Mouse (Mus musculus) spleen, postnatal 10 days (tissue): ENCODE results near the gene Sf1.
A peak's percentile ranks its signal among the peaks of the same experiment; 100 is the strongest.

Source experiments
- DNase-seq, 2 experiments: peaks; one replicate each; pipeline ENCODE4 v3.0.0; 2021 to 2022; ENCODE audit warnings: low spot score in 2 of 2

Gene Sf1

GRCm38 (mm10) chr19:6375423-6376254, 12.1 kb downstream of the Sf1 start:
- DNase-seq: peak in 1 of 2 experiments; percentile 16

GRCm38 (mm10) chr19:6376255-6376564, 12.7 kb downstream of the Sf1 start:
- DNase-seq: peak in 1 of 2 experiments; percentile 75

GRCm38 (mm10) chr19:6376643-6377042, 13.2 kb downstream of the Sf1 start:
- no peak for DNase-seq

- DNase-seq: no peak
Measured at GRCm38 (mm10) chr19:6377327-6378040, 14.0 kb downstream of the Sf1 start.

GRCm38 (mm10) chr19:6380411-6381166, 17.1 kb downstream of the Sf1 start:
- no peak for DNase-seq

- DNase-seq: no peak
Measured at GRCm38 (mm10) chr19:6381238-6381637, 17.7 kb downstream of the Sf1 start.

GRCm38 (mm10) chr19:6382323-6382924, 18.9 kb downstream of the Sf1 start:
- DNase-seq: no peak

- peak in 1 of 2 experiments; percentile 23 for DNase-seq
Measured at GRCm38 (mm10) chr19:6383470-6383869, 20.0 kb downstream of the Sf1 start.

- peak in 1 of 2 experiments; percentile 48 for DNase-seq
Measured at GRCm38 (mm10) chr19:6384128-6384527, 20.6 kb downstream of the Sf1 start, which contains the start of gene Pygm. Gene Pygm (plus strand): TSS chr19:6384399.

GRCm38 (mm10) chr19:6384954-6385353, 21.5 kb downstream of the Sf1 start:
- peak in 1 of 2 experiments; percentile 12 for DNase-seq

- DNase-seq: no peak
Measured at GRCm38 (mm10) chr19:6385419-6385818, 21.9 kb downstream of the Sf1 start.

GRCm38 (mm10) chr19:6385821-6386220, 22.3 kb downstream of the Sf1 start:
- DNase-seq: no peak

GRCm38 (mm10) chr19:6386234-6386633, 22.7 kb downstream of the Sf1 start:
- no peak for DNase-seq

- peak in 1 of 2 experiments; percentile 21 for DNase-seq
Measured at GRCm38 (mm10) chr19:6388006-6388405, 24.5 kb downstream of the Sf1 start.

- DNase-seq: peak in 1 of 2 experiments; percentile 63
Measured at GRCm38 (mm10) chr19:6389803-6390202, 26.3 kb downstream of the Sf1 start.

GRCm38 (mm10) chr19:6390251-6390650, 26.8 kb downstream of the Sf1 start:
- DNase-seq: no peak

GRCm38 (mm10) chr19:6392743-6393393, 29.4 kb downstream of the Sf1 start:
- DNase-seq: peak in 1 of 2 experiments; percentile 59

GRCm38 (mm10) chr19:6393637-6394036, 30.1 kb downstream of the Sf1 start:
- DNase-seq: no peak

- DNase-seq: no peak
Measured at GRCm38 (mm10) chr19:6396237-6396636, 32.7 kb downstream of the Sf1 start.

- DNase-seq: peak in 1 of 2 experiments; percentile 37
Measured at GRCm38 (mm10) chr19:6397582-6398249, 34.2 kb downstream of the Sf1 start.
